8 mouse cellular contexts compared by ENCODE assay signal in the genomic region with DNA sequence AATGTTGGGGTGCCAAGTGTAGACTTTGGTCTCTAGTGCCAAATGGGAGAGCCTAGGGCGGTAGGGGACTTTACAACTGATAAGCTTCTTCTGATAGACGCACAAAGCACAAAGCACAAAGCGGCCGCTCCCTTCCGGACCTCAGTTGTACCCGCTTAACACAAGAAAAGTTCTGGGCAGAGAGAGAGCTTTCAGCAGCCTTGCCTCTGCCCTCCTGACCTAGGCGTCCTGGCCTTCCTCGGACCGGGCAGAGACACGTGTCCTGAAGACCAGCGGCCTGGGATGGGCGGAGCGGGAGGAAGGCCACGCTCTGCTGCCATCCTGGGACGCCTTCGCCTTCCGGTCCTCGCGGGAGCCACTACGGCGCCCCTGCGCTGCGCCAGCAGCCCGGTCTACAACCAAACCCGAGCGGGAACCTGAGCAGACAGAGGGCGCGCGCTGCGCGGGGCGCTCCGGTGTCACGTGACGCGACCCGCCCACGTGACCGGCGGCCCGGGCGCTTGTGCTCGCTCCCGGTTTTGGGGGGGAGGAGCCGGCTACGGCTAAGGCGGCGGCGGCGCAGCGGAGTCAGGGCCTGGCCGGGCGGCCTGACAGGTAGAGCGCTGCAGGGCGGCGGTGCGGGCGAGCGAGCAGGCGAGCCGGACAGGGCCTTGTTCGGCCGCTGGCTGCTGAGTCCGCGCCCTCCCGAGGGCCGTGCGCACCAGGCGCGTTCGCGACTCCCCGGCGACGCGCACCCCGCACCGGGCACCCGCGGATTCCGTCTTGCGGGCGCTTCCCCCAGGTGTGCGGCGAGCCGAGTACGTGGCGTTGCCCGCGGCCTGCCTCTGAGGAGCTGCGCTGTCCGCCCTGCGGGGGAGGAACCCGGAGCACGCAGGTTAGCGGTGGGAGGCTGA. TPM values are rescaled to one million over a fixed set of nuclear protein-coding genes. Genes with fewer than 3 reads are reported as not detected.
A peak's percentile ranks its signal among the peaks of the same experiment; 100 is the strongest.
DNase-seq lines count a peak whose midpoint lies in the region; ATAC-seq and TF ChIP-seq lines count a peak whose summit lies in the region.

Gene Rcbtb1 (plus strand): TSS at position 499 of the 893 bp plus-strand sequence.

- peak within 1 kb of the TSS; percentile 89 for H3K4me3 ChIP-seq in forebrain, embryonic 10.5 days
- peak within 1 kb of the TSS; percentile 89 for H3K4me3 ChIP-seq in heart, embryonic 15.5 days
- H3K4me3 ChIP-seq in liver, embryonic 14.5 days (ENCODE audit: insufficient read depth in 1 of 2, low read depth in 2 of 2, low read length in 2 of 2), result peak within 1 kb of the TSS; percentile 80 to 94
- peak within 1 kb of the TSS; percentile 81 for H3K4me3 ChIP-seq in neural tube, embryonic 11.5 days (ENCODE audit: low read depth, low read length)
- peak within 1 kb of the TSS; percentile 91 for H3K4me3 ChIP-seq in stomach, postnatal 0 days (ENCODE audit: low read depth, low read length)

- peaks cover 49% of the 10 kb centered on the region for H3K4me1 ChIP-seq in forebrain, embryonic 10.5 days
- H3K4me1 ChIP-seq in heart, embryonic 15.5 days (replicated peaks), result peaks cover 5% of the 10 kb centered on the region; the same call in 1 of the 2 replicates
- H3K4me1 ChIP-seq in liver, embryonic 14.5 days (replicated peaks; ENCODE audit: control insufficient read depth in 2 of 2, insufficient read depth in 2 of 2, low read length in 1 of 2), result peaks cover 0 to 15% of the 10 kb centered on the region in 2 experiments
- H3K4me1 ChIP-seq in neural tube, embryonic 11.5 days (ENCODE audit: control insufficient read depth, insufficient read depth, low read length), result peaks cover 20% of the 10 kb centered on the region
- no peaks in the 10 kb centered on the region for H3K4me1 ChIP-seq in stomach, postnatal 0 days (replicated peaks; ENCODE audit: control insufficient read depth, insufficient read depth)

- peak; percentile 86 to 88 for DNase-seq in CD8-positive naive resting alpha-beta T cell, adult 2 months (ENCODE audit: low read depth in 2 of 2, low spot score in 2 of 2)
- DNase-seq in c-Kit-positive CD71-negative TER-119-negative erythroid progenitor cells, embryonic 14.5 days (ENCODE audit: low read depth), result peak; percentile 63
- DNase-seq in forebrain, embryonic 10.5 days (ENCODE audit: extremely low spot score, low spot score), result peak; percentile 93
- DNase-seq in kidney, postnatal 25 days, result peak; percentile 92 to 97
- DNase-seq in liver, embryonic 14.5 days (ENCODE audit: low read depth in 3 of 3, low spot score in 3 of 3), result peak; percentile 83 to 85 (median 84)
- peak; percentile 96 for DNase-seq in neural tube, embryonic 11.5 days (ENCODE audit: low spot score)
- DNase-seq in stomach, postnatal 0 days (ENCODE audit: low spot score), result peak; percentile 94

- H3K27me3 ChIP-seq in forebrain, embryonic 10.5 days (ENCODE audit: poor library complexity, severe bottlenecking), result no peaks in the 10 kb centered on the region
- H3K27me3 ChIP-seq in heart, embryonic 15.5 days, result no peaks in the 10 kb centered on the region
- no peaks in the 10 kb centered on the region for H3K27me3 ChIP-seq in liver, embryonic 14.5 days (ENCODE audit: control insufficient read depth, insufficient read depth, low read length)
- no peaks in the 10 kb centered on the region for H3K27me3 ChIP-seq in neural tube, embryonic 11.5 days (ENCODE audit: control insufficient read depth, insufficient read depth, low read length)
- H3K27me3 ChIP-seq in stomach, postnatal 0 days (ENCODE audit: control insufficient read depth, insufficient read depth, low read length), result no peaks in the 10 kb centered on the region

- WGBS in forebrain, embryonic 10.5 days, result under 1% methylated on average over 95 of the region's 96 CpGs
- under 1% methylated on average over 93 of the region's 96 CpGs for WGBS in heart, embryonic 15.5 days
- under 1% methylated on average over 96 of the region's 96 CpGs for WGBS in liver, embryonic 14.5 days (ENCODE audit: insufficient replicate concordance)
- WGBS in neural tube, embryonic 11.5 days, result under 1% methylated on average over 87 of the region's 96 CpGs
- WGBS in stomach, postnatal 0 days, result under 1% methylated on average over 83 of the region's 96 CpGs

- peak; percentile 93 for ATAC-seq in heart, embryonic 15.5 days (replicated peaks; ENCODE audit: insufficient number of reproducible peaks, insufficient read depth, low FRiP score, low read depth)
- peak; percentile 94 for ATAC-seq in liver, embryonic 14.5 days (ENCODE audit: insufficient read depth)
- peak; percentile 96 for ATAC-seq in neural tube, embryonic 11.5 days (ENCODE audit: insufficient read depth, low FRiP score, low TSS enrichment)
- ATAC-seq in stomach, postnatal 0 days (ENCODE audit: low FRiP score, low TSS enrichment), result peak; percentile 97

- no peak; the same call in 1 of the 2 replicates for TF ChIP-seq EP300 in liver, embryonic 14.5 days (IDR thresholded peaks at IDR 0.05; ENCODE audit: low read depth)
- TF ChIP-seq EP300 in stomach, postnatal 0 days (optimal IDR thresholded peaks at IDR 0.05), result no peak

- H3K4me2 ChIP-seq in heart, embryonic 15.5 days, result peak within 1 kb of the TSS; percentile 78
- H3K4me2 ChIP-seq in liver, embryonic 14.5 days (ENCODE audit: low read depth), result peak within 1 kb of the TSS; percentile 96
- H3K4me2 ChIP-seq in neural tube, embryonic 11.5 days (ENCODE audit: low read depth), result peak within 1 kb of the TSS; percentile 57
- peak within 1 kb of the TSS; percentile 77 for H3K4me2 ChIP-seq in stomach, postnatal 0 days (replicated peaks; ENCODE audit: low read depth)

- H3K27ac ChIP-seq in forebrain, embryonic 10.5 days, result peak within 1 kb of the TSS; percentile 99
- peak within 1 kb of the TSS; percentile 88 for H3K27ac ChIP-seq in heart, embryonic 15.5 days
- H3K27ac ChIP-seq in liver, embryonic 14.5 days, result peak within 1 kb of the TSS; percentile 84
- H3K27ac ChIP-seq in neural tube, embryonic 11.5 days (ENCODE audit: low read depth, low read length), result peak within 1 kb of the TSS; percentile 96
- peak within 1 kb of the TSS; percentile 96 for H3K27ac ChIP-seq in stomach, postnatal 0 days (replicated peaks)

- no peaks in the 10 kb centered on the region for H3K36me3 ChIP-seq in forebrain, embryonic 10.5 days (replicated peaks)
- no peaks in the 10 kb centered on the region for H3K36me3 ChIP-seq in heart, embryonic 15.5 days
- H3K36me3 ChIP-seq in liver, embryonic 14.5 days (replicated peaks; ENCODE audit: control insufficient read depth, insufficient read depth, low read depth), result no peaks in the 10 kb centered on the region
- H3K36me3 ChIP-seq in neural tube, embryonic 11.5 days (ENCODE audit: control insufficient read depth, insufficient read depth, low read length), result no peaks in the 10 kb centered on the region
- no peaks in the 10 kb centered on the region for H3K36me3 ChIP-seq in stomach, postnatal 0 days (ENCODE audit: control insufficient read depth, insufficient read depth, low read length)

- peak; percentile 65 for TF ChIP-seq CTCF in liver, embryonic 14.5 days (IDR thresholded peaks at IDR 0.05; ENCODE audit: low read depth)
- peak; percentile 75 for TF ChIP-seq CTCF in stomach, postnatal 0 days (IDR thresholded peaks at IDR 0.05; ENCODE audit: low read depth)

- H3K9me3 ChIP-seq in forebrain, embryonic 10.5 days, result peaks cover 6% of the 10 kb centered on the region; the same call in 1 of the 2 replicates
- H3K9me3 ChIP-seq in heart, embryonic 15.5 days (replicated peaks), result no peaks in the 10 kb centered on the region
- no peaks in the 10 kb centered on the region for H3K9me3 ChIP-seq in liver, embryonic 14.5 days (ENCODE audit: control insufficient read depth, low read length)
- no peaks in the 10 kb centered on the region for H3K9me3 ChIP-seq in neural tube, embryonic 11.5 days (ENCODE audit: control insufficient read depth, low read length)
- no peaks in the 10 kb centered on the region for H3K9me3 ChIP-seq in stomach, postnatal 0 days (ENCODE audit: control insufficient read depth, low read length)

- H3K9ac ChIP-seq in heart, embryonic 15.5 days, result peak within 1 kb of the TSS; percentile 87
- peak within 1 kb of the TSS; percentile 83 for H3K9ac ChIP-seq in liver, embryonic 14.5 days (replicated peaks)
- peak within 1 kb of the TSS; percentile 98 for H3K9ac ChIP-seq in neural tube, embryonic 11.5 days (ENCODE audit: low read length)
- peak within 1 kb of the TSS; percentile 93 for H3K9ac ChIP-seq in stomach, postnatal 0 days (ENCODE audit: low read length)

RNA-seq across cellular contexts. Expression of gene Rcbtb1, which starts in this region (rescaled TPM):
- polyA plus RNA-seq in forebrain, embryonic 10.5 days (2016; fragmentation: Nextera tagmentation; extraction: Ambion mirVana), result 121 and 127 TPM in 2 replicates
- 13.6 and 23.2 TPM in 2 replicates for polyA plus RNA-seq in heart, embryonic 15.5 days (2015; fragmentation: Nextera tagmentation; extraction: Ambion mirVana)
- polyA plus RNA-seq in liver, embryonic 14.5 days (2012; rRNA removed), result 8.4 and 11.2 TPM in 2 replicates
- 13.5 and 14.3 TPM in 2 replicates for polyA plus RNA-seq in liver, embryonic 14.5 days (2014; fragmentation: Nextera tagmentation; extraction: Ambion mirVana)
- 99.0 and 108 TPM in 2 replicates for polyA plus RNA-seq in neural tube, embryonic 11.5 days (2014; fragmentation: Nextera tagmentation; extraction: Ambion mirVana)
- 16.1 and 18.6 TPM in 2 replicates for polyA plus RNA-seq in stomach, postnatal 0 days (2015; fragmentation: Nextera tagmentation; extraction: Ambion mirVana)

Comparison
In these comparisons a context has a peak if more than half of its experiments do, and no peak if none do; other contexts are left out.
1. Peak in every context shown above with its lines: DNase-seq, ATAC-seq, H3K4me3 ChIP-seq and H3K27ac ChIP-seq.